Mouse (Mus musculus) G1E (cell line): Measurements from ENCODE around the gene Tbx21.

Source experiments
- CTCF ChIP-seq: IDR thresholded peaks from 2 replicates; pipeline ENCODE4 v1.5.1; 2012; ENCODE audit warnings: low read depth, low read length, inconsistent platforms, mixed read lengths
- GATA1 ChIP-seq: IDR thresholded peaks from 2 replicates; pipeline ENCODE4 v1.6.1; 2012; ENCODE audit warnings: borderline replicate concordance, low read length, inconsistent platforms, mixed read lengths
- GATA2 ChIP-seq: IDR thresholded peaks from 2 replicates; pipeline ENCODE4 v1.6.1; 2012; ENCODE audit warnings: low read depth, low read length, inconsistent platforms, borderline replicate concordance
- POLR2AphosphoS5 ChIP-seq: IDR thresholded peaks from 2 replicates; pipeline ENCODE4 v1.6.1; 2012; ENCODE audit warnings: low read depth, low read length, inconsistent platforms; ENCODE audit not compliant: insufficient replicate concordance
- TAL1 ChIP-seq: conservative IDR thresholded peaks from 2 replicates; pipeline ENCODE4 v1.6.1; 2012; ENCODE audit warnings: low read depth, low read length, inconsistent platforms, mixed read lengths

GRCm38 (mm10) chr11:97098791-97099190 is 16.3 kb downstream of the Tbx21 start:
- TF ChIP-seq GATA1 (no peak), CTCF (no peak), TAL1 (no peak), POLR2AphosphoS5 (no peak), GATA2 (no peak)
